Mouse (Mus musculus): ENCODE measurements around the gene Nptn. TPM values are rescaled to one million over a fixed set of nuclear protein-coding genes. Genes with fewer than 3 reads are reported as not detected.

Nptn gene
- total RNA-seq, 1 experiment from 2014 or later: 64.8 TPM

DNA sequence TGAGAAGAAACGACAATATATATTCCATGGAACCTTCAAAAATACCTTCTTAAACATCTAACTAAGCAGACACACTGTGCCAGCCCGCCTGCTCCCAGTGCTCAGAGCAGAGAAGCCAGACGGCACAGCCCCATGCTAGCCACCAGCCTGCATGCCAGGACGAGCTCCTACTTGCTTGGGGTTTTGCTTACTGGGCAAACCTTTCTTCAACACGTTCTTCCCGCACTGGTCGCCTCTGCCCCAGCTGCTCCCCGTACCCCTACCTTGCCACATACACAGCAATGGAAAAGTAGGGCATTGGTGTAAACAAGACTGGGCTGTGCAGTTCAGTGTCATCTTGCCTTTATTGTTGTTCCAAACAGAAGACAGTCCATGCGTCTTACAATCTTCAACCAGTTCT is 83.5 kb downstream of the Nptn start:
- ATAC-seq (replicated peaks in 1 of 2; ENCODE audit: insufficient read depth in 1 of 2, low FRiP score in 2 of 2, low TSS enrichment in 1 of 2, low read depth in 1 of 2, poor library complexity in 2 of 2, severe bottlenecking in 2 of 2): no peak

DNA sequence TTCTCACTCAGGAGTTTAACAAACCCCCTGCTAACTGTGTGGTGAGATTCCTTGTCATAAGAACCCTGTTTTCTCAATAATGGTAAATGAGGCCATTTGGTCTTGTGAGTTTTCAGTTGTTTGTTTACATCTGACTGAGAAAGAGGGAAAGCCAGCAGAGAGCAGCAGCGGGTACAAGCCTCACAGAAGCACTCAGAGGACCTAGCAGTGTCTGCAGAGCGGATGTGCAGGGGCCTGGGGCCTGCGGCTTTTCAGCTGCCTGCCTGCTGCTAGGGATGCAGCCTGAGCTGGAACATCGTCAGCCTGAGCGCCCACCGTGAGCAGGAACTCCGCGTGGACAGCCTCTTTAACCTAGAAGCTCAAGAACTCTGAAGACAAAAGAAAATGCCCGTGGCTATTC is 84.2 kb downstream of the Nptn start:
- ATAC-seq (replicated peaks in 1 of 2; ENCODE audit: insufficient read depth in 1 of 2, low FRiP score in 2 of 2, low TSS enrichment in 1 of 2, low read depth in 1 of 2, poor library complexity in 2 of 2, severe bottlenecking in 2 of 2): no peak

GRCm38 (mm10) chr9:58667244-58667643 is 85.2 kb downstream of the Nptn start:
- no peak for ATAC-seq (replicated peaks in 1 of 2; ENCODE audit: insufficient read depth in 1 of 2, low FRiP score in 2 of 2, low TSS enrichment in 1 of 2, low read depth in 1 of 2, poor library complexity in 2 of 2, severe bottlenecking in 2 of 2)

- no peak for ATAC-seq (replicated peaks in 1 of 2; ENCODE audit: insufficient read depth in 1 of 2, low FRiP score in 2 of 2, low TSS enrichment in 1 of 2, low read depth in 1 of 2, poor library complexity in 2 of 2, severe bottlenecking in 2 of 2)
Measured at GRCm38 (mm10) chr9:58668171-58668570, 86.1 kb downstream of the Nptn start.

DNA sequence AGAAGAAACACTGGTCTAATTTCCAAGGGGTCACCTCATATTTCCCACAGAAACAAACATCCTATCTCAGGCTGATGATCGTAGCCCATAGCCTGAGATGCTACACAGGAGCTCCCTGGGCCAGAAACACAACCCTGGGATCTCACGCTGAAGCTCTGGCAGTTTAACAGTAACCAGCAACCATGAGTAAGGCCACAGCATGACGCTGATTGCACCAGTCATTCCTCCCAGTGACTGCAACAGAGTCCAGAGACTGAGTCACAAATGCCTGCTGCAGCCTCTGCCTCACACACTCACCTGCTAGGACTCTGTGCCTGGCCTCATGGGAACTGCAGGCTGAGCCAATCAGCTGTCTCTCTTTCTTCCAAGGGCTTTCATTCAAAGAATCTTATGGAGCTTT is 87.0 kb downstream of the Nptn start:
- no peak for ATAC-seq (replicated peaks in 1 of 2; ENCODE audit: insufficient read depth in 1 of 2, low FRiP score in 2 of 2, low TSS enrichment in 1 of 2, low read depth in 1 of 2, poor library complexity in 2 of 2, severe bottlenecking in 2 of 2)

- ATAC-seq (replicated peaks in 1 of 2; ENCODE audit: insufficient read depth in 1 of 2, low FRiP score in 2 of 2, low TSS enrichment in 1 of 2, low read depth in 1 of 2, poor library complexity in 2 of 2, severe bottlenecking in 2 of 2): no peak
Measured at GRCm38 (mm10) chr9:58669819-58670218, 87.8 kb downstream of the Nptn start.

GRCm38 (mm10) chr9:58672474-58672873 is 90.4 kb downstream of the Nptn start:
- ATAC-seq (replicated peaks in 1 of 2; ENCODE audit: insufficient read depth in 1 of 2, low FRiP score in 2 of 2, low TSS enrichment in 1 of 2, low read depth in 1 of 2, poor library complexity in 2 of 2, severe bottlenecking in 2 of 2): no peak

- no peak for ATAC-seq (replicated peaks in 1 of 2; ENCODE audit: insufficient read depth in 1 of 2, low FRiP score in 2 of 2, low TSS enrichment in 1 of 2, low read depth in 1 of 2, poor library complexity in 2 of 2, severe bottlenecking in 2 of 2)
Measured at GRCm38 (mm10) chr9:58674736-58675135, 92.7 kb downstream of the Nptn start.

- ATAC-seq (replicated peaks in 1 of 2; ENCODE audit: insufficient read depth in 1 of 2, low FRiP score in 2 of 2, low TSS enrichment in 1 of 2, low read depth in 1 of 2, poor library complexity in 2 of 2, severe bottlenecking in 2 of 2): no peak
Measured at GRCm38 (mm10) chr9:58675371-58675770, 93.3 kb downstream of the Nptn start.

DNA sequence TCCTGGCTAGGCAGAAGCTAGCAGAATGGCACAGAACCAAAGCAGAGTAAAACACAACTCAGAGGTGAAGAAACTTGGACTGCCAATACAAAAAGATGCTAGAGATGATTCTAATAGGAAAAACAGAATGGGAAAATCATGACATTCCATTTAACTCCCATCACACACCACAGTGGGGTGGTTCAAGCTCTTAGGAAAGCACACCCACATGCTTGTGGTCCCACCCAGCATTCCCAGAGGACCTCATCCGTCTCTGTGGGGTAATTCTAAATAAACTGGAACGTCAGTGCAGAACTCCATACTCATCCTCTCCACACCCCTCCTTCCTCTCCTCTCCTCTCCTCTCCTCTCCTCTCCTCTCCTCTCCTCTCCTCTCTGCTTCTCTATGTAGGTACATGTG is 99.4 kb downstream of the Nptn start:
- no peak for ATAC-seq (replicated peaks in 1 of 2; ENCODE audit: insufficient read depth in 1 of 2, low FRiP score in 2 of 2, low TSS enrichment in 1 of 2, low read depth in 1 of 2, poor library complexity in 2 of 2, severe bottlenecking in 2 of 2)

DNA sequence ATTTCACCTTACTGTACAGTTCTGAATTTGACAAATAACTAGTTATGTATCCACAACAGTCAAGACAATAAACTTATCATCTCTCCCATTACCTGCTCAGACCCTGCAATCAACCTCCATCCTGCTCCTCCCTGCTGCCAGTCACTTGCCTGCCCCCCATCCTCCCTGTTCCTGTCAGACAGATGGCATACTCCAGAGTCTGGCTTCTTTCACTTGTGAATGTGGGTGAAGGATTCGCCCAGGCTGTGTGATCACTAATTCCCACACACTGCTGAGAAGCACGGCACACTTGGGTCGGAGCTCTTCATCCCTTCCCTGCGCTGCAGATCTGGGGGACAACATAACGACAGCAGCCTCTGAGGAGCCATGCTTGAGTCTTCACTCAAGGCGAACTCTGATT is 100.1 kb downstream of the Nptn start:
- no peak for ATAC-seq (replicated peaks in 1 of 2; ENCODE audit: insufficient read depth in 1 of 2, low FRiP score in 2 of 2, low TSS enrichment in 1 of 2, low read depth in 1 of 2, poor library complexity in 2 of 2, severe bottlenecking in 2 of 2)

DNA sequence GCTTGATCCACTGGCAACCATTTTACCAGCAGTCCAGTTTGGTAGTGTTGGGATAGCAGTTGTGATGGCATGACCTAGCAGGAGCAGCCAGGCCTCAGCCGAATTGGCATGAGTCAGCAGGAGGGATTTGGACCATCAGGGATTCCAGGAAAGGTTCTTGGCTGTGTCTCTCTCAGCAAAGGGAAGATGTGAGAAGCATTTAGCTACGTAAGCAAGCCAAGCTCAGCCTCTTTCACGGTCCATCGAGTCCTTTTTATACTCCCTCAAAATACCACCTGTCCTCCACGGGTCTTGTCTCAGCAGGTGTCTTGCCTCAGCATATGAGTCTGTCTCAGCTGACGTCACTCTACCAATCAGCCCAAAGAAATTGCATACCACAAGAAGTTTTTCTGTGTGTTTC is 101.3 kb downstream of the Nptn start:
- no peak for ATAC-seq (replicated peaks in 1 of 2; ENCODE audit: insufficient read depth in 1 of 2, low FRiP score in 2 of 2, low TSS enrichment in 1 of 2, low read depth in 1 of 2, poor library complexity in 2 of 2, severe bottlenecking in 2 of 2)

- no peak for ATAC-seq (replicated peaks in 1 of 2; ENCODE audit: insufficient read depth in 1 of 2, low FRiP score in 2 of 2, low TSS enrichment in 1 of 2, low read depth in 1 of 2, poor library complexity in 2 of 2, severe bottlenecking in 2 of 2)
Measured at GRCm38 (mm10) chr9:58685290-58685689, 103.2 kb downstream of the Nptn start.

- ATAC-seq (replicated peaks in 1 of 2; ENCODE audit: insufficient read depth in 1 of 2, low FRiP score in 2 of 2, low TSS enrichment in 1 of 2, low read depth in 1 of 2, poor library complexity in 2 of 2, severe bottlenecking in 2 of 2): no peak
Measured at GRCm38 (mm10) chr9:58688076-58688475, 106.0 kb downstream of the Nptn start.

DNA sequence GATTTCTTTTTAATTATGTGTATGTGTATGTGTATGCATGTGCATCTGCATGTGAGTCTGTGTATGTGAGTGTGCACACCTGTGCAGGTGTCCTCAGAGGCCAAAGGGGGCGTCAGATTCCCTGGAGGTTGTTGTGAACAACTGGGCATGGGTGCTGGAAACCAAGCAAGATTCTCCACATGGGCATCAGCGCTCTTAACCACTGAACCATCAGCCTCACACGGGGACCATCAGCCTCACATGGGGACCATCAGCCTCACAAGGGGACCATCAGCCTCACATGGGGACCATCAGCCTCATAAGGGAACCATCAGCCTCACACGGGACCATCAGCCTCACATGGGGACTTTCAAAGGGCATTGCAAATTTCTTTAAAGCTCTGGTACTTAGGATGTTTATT is 108.7 kb downstream of the Nptn start:
- ATAC-seq (replicated peaks in 1 of 2; ENCODE audit: insufficient read depth in 1 of 2, low FRiP score in 2 of 2, low TSS enrichment in 1 of 2, low read depth in 1 of 2, poor library complexity in 2 of 2, severe bottlenecking in 2 of 2): no peak

- ATAC-seq (replicated peaks in 1 of 2; ENCODE audit: insufficient read depth in 1 of 2, low FRiP score in 2 of 2, low TSS enrichment in 1 of 2, low read depth in 1 of 2, poor library complexity in 2 of 2, severe bottlenecking in 2 of 2): no peak
Measured at GRCm38 (mm10) chr9:58691471-58691870, 109.4 kb downstream of the Nptn start.

- ATAC-seq (replicated peaks in 1 of 2; ENCODE audit: insufficient read depth in 1 of 2, low FRiP score in 2 of 2, low TSS enrichment in 1 of 2, low read depth in 1 of 2, poor library complexity in 2 of 2, severe bottlenecking in 2 of 2): no peak
Measured at GRCm38 (mm10) chr9:58698486-58698885, 116.4 kb downstream of the Nptn start.

GRCm38 (mm10) chr9:58701751-58702150 is 119.7 kb downstream of the Nptn start:
- no peak for ATAC-seq (replicated peaks in 1 of 2; ENCODE audit: insufficient read depth in 1 of 2, low FRiP score in 2 of 2, low TSS enrichment in 1 of 2, low read depth in 1 of 2, poor library complexity in 2 of 2, severe bottlenecking in 2 of 2)

DNA sequence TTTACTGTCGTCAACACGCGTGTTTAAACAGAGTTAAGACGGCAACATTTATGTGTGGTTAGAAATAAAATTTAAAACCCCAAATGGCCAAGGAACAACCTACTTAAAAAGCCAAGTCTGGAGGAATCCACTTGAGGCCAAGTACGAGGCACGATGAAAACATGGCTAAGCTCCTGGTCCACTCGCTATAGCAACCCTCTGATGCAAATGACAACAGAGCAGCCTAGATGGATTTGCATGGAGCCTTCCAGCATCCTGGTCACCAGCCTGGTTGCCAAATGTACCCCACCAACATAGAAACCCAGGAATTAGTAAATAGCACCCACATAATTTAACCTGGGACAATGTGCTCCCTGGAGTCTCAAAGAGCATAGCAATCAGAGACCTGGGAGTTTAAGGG is 121.7 kb downstream of the Nptn start:
- no peak for ATAC-seq (replicated peaks in 1 of 2; ENCODE audit: insufficient read depth in 1 of 2, low FRiP score in 2 of 2, low TSS enrichment in 1 of 2, low read depth in 1 of 2, poor library complexity in 2 of 2, severe bottlenecking in 2 of 2)

DNA sequence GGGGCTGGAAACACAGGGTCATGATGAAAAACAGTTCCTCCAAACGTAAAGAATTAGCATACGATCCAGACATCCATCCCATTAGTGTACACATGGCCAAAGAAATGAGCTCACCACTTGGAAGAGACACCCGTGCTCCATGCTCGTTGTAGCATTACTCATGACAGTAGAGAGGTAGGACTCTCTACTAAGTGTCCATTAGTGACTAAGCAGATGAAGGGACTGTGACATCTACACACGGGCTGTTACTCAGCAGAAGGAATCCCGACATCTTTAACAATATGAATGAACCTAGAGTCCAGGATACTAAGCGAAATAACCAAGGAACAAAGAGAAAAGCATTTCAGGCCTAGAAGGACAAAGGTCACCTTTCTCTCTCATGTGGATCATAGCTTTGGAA is 124.0 kb downstream of the Nptn start:
- no peak for ATAC-seq (replicated peaks in 1 of 2; ENCODE audit: insufficient read depth in 1 of 2, low FRiP score in 2 of 2, low TSS enrichment in 1 of 2, low read depth in 1 of 2, poor library complexity in 2 of 2, severe bottlenecking in 2 of 2)
